Mouse (Mus musculus) stomach, postnatal 0 days (tissue): Measurements from ENCODE around the gene Nfia.

Source experiments
- CTCF ChIP-seq: IDR thresholded peaks from 2 replicates; pipeline ENCODE4 v1.5.1; 2016; ENCODE audit warnings: antibody characterized with exemption, low read depth, mild to moderate bottlenecking, moderate library complexity
- EP300 ChIP-seq: optimal IDR thresholded peaks from 2 replicates; pipeline ENCODE3; 2016; ENCODE audit warnings: antibody characterized with exemption

- no peak for TF ChIP-seq CTCF
- TF ChIP-seq EP300, result peak; percentile 70
These were observed 217.9 kb downstream of the Nfia start for GRCm38 (mm10) chr4:97990431-97990830.
